Mouse (Mus musculus) MEL (cell line): ENCODE data around the gene Gm1043. TPM values are rescaled to one million over a fixed set of nuclear protein-coding genes. Genes with fewer than 3 reads are reported as not detected.

ENCODE experiments used
- DNase-seq: peaks from one replicate; pipeline ENCODE4 v3.0.0; 2011; ENCODE audit warnings: low read depth, low spot score
- H3K27ac ChIP-seq: 2 replicates; pipeline ENCODE4 v1.5.1; 2012; ENCODE audit warnings: low read depth, mild to moderate bottlenecking, control low read depth, low read length, moderate library complexity; ENCODE audit not compliant: control insufficient read depth
- H3K27me3 ChIP-seq, 2 experiments: fragments of 150-350 bp in 1 of 2; sonication (generic) in 1 of 2; 2 replicates each; pipeline ENCODE4 v1.6.1; 2012; ENCODE audit warnings: low read length in 2 of 2, mild to moderate bottlenecking in 2 of 2, improper control_type of control experiment in 1 of 2, moderate library complexity in 1 of 2; ENCODE audit not compliant: insufficient read depth in 2 of 2, control insufficient read depth in 1 of 2
- H3K36me3 ChIP-seq, 2 experiments: 2 replicates each; pipeline ENCODE4 v1.6.1; 2012 to 2014; ENCODE audit warnings: low read length in 2 of 2, improper control_type of control experiment in 1 of 2, inconsistent platforms in 1 of 2, mild to moderate bottlenecking in 1 of 2; ENCODE audit not compliant: insufficient read depth in 2 of 2, control insufficient read depth in 1 of 2
- H3K4me1 ChIP-seq, 2 experiments: fragments of 150-350 bp in 1 of 2; sonication (generic) in 1 of 2; 2 replicates each; pipeline ENCODE4 v1.6.1; 2012; ENCODE audit warnings: low read length in 2 of 2, improper control_type of control experiment in 1 of 2, mild to moderate bottlenecking in 1 of 2; ENCODE audit not compliant: insufficient read depth in 2 of 2, control insufficient read depth in 1 of 2
- H3K4me3 ChIP-seq, 2 experiments: fragments of 150-350 bp in 1 of 2; sonication (generic) in 1 of 2; 2 replicates each; pipeline ENCODE4 v1.5.1; 2012; ENCODE audit warnings: low read depth in 2 of 2, low read length in 2 of 2, mild to moderate bottlenecking in 2 of 2, moderate library complexity in 2 of 2, control low read depth in 1 of 2, improper control_type of control experiment in 1 of 2; ENCODE audit not compliant: control insufficient read depth in 1 of 2, insufficient read depth in 1 of 2
- H3K79me2 ChIP-seq: 2 replicates; pipeline ENCODE4 v1.6.1; 2012; ENCODE audit warnings: mild to moderate bottlenecking, low read length, moderate library complexity; ENCODE audit not compliant: control insufficient read depth, poor library complexity, insufficient read depth
- H3K9ac ChIP-seq: 2 replicates; pipeline ENCODE4 v1.6.1; 2012; ENCODE audit warnings: low read depth, mild to moderate bottlenecking, control low read depth, low read length, moderate library complexity; ENCODE audit not compliant: control insufficient read depth, poor library complexity, severe bottlenecking
- H3K9me3 ChIP-seq: fragments of 150-350 bp; sonication (generic); replicated peaks from 2 replicates; pipeline ENCODE4 v1.6.1; 2012; ENCODE audit warnings: mild to moderate bottlenecking, low read length, improper control_type of control experiment, moderate library complexity; ENCODE audit not compliant: insufficient read depth
- BHLHE40 ChIP-seq: IDR thresholded peaks from 2 replicates; pipeline ENCODE4 v1.6.1; 2012; ENCODE audit warnings: low read depth, mild to moderate bottlenecking, inconsistent platforms, low read length, improper control_type of control experiment, borderline replicate concordance
- CTCF ChIP-seq, 3 experiments: IDR thresholded peaks in 2 of 3; conservative IDR thresholded peaks in 1 of 3; 2 replicates each; pipeline ENCODE4 v1.5.1; 2011 to 2012; ENCODE audit warnings: low read length in 3 of 3, low read depth in 2 of 3, mild to moderate bottlenecking in 2 of 3, improper control_type of control experiment in 1 of 3, inconsistent platforms in 1 of 3, mixed read lengths in 1 of 3, moderate library complexity in 1 of 3; ENCODE audit not compliant: control insufficient read depth in 1 of 3, insufficient read depth in 1 of 3, poor library complexity in 1 of 3, severe bottlenecking in 1 of 3
- ELF1 ChIP-seq: IDR thresholded peaks from 2 replicates; pipeline ENCODE4 v1.6.1; 2014; ENCODE audit warnings: low read depth, mild to moderate bottlenecking, inconsistent platforms, low read length, improper control_type of control experiment, moderate library complexity
- EP300 ChIP-seq, 2 experiments: IDR thresholded peaks; 2 replicates each; pipeline ENCODE4 v1.6.1; 2011; ENCODE audit warnings: improper control_type of control experiment in 2 of 2, low read length in 2 of 2, low read depth in 1 of 2, mild to moderate bottlenecking in 1 of 2
- GABPA ChIP-seq: IDR thresholded peaks from 2 replicates; pipeline ENCODE4 v1.6.1; 2012; ENCODE audit warnings: low read depth, mild to moderate bottlenecking, inconsistent platforms, low read length, improper control_type of control experiment, moderate library complexity
- GATA1 ChIP-seq: IDR thresholded peaks from 2 replicates; pipeline ENCODE4 v1.6.1; 2011; ENCODE audit warnings: low read depth, low read length, improper control_type of control experiment
- HCFC1 ChIP-seq: IDR thresholded peaks from 2 replicates; pipeline ENCODE4 v1.6.1; 2012; ENCODE audit warnings: low read depth, mild to moderate bottlenecking, inconsistent platforms, low read length, improper control_type of control experiment, moderate library complexity
- KAT2A ChIP-seq: conservative IDR thresholded peaks from 2 replicates; pipeline ENCODE4 v1.6.1; 2012; ENCODE audit warnings: low read depth, low read length, improper control_type of control experiment, inconsistent platforms
- MAZ ChIP-seq: IDR thresholded peaks from 2 replicates; pipeline ENCODE4 v1.6.1; 2012; ENCODE audit warnings: low read depth, mild to moderate bottlenecking, inconsistent platforms, low read length, improper control_type of control experiment
- MEF2A ChIP-seq: IDR thresholded peaks from 2 replicates; pipeline ENCODE4 v1.6.1; 2014; ENCODE audit warnings: low read depth, mild to moderate bottlenecking, inconsistent platforms, low read length, improper control_type of control experiment; ENCODE audit not compliant: poor library complexity, insufficient replicate concordance, severe bottlenecking; ENCODE audit errors: extremely low read depth
- MXI1 ChIP-seq: IDR thresholded peaks from 2 replicates; pipeline ENCODE4 v1.6.1; 2011; ENCODE audit warnings: mild to moderate bottlenecking, low read depth, low read length, improper control_type of control experiment
- MYB ChIP-seq: IDR thresholded peaks from 2 replicates; pipeline ENCODE4 v1.6.1; 2011; ENCODE audit warnings: mild to moderate bottlenecking, low read depth, low read length, improper control_type of control experiment
- MYC ChIP-seq: IDR thresholded peaks from 2 replicates; pipeline ENCODE4 v1.6.1; 2011; ENCODE audit warnings: low read depth, mild to moderate bottlenecking, low read length, improper control_type of control experiment, moderate library complexity
- NRF1 ChIP-seq: IDR thresholded peaks from 2 replicates; pipeline ENCODE4 v1.6.1; 2014; ENCODE audit warnings: low read depth, mild to moderate bottlenecking, inconsistent platforms, low read length, improper control_type of control experiment, moderate library complexity; ENCODE audit not compliant: poor library complexity, insufficient read depth, severe bottlenecking
- POLR2A ChIP-seq, 2 experiments: IDR thresholded peaks; 2 replicates each; pipeline ENCODE4 v1.6.1; 2011 to 2012; ENCODE audit warnings: low read length in 2 of 2, mild to moderate bottlenecking in 2 of 2, control low read depth in 1 of 2, improper control_type of control experiment in 1 of 2, low read depth in 1 of 2, moderate library complexity in 1 of 2; ENCODE audit not compliant: control insufficient read depth in 1 of 2, insufficient read depth in 1 of 2, poor library complexity in 1 of 2
- SIN3A ChIP-seq: IDR thresholded peaks from 2 replicates; pipeline ENCODE4 v1.6.1; 2012; ENCODE audit warnings: low read length, improper control_type of control experiment, inconsistent platforms
- TAL1 ChIP-seq: IDR thresholded peaks from 2 replicates; pipeline ENCODE4 v1.6.1; 2012; ENCODE audit warnings: mild to moderate bottlenecking, inconsistent platforms, low read length, moderate library complexity, mixed read lengths
- UBTF ChIP-seq: IDR thresholded peaks from 2 replicates; pipeline ENCODE4 v1.6.1; 2012; ENCODE audit warnings: low read depth, mild to moderate bottlenecking, inconsistent platforms, low read length, improper control_type of control experiment, moderate library complexity, borderline replicate concordance; ENCODE audit not compliant: insufficient read depth
- USF1 ChIP-seq: IDR thresholded peaks from 2 replicates; pipeline ENCODE4 v1.6.1; 2014; ENCODE audit warnings: low read depth, mild to moderate bottlenecking, inconsistent platforms, low read length, improper control_type of control experiment, moderate library complexity
- ZC3H11A ChIP-seq: IDR thresholded peaks from 2 replicates; pipeline ENCODE4 v1.6.1; 2012; ENCODE audit warnings: low read depth, mild to moderate bottlenecking, inconsistent platforms, low read length, improper control_type of control experiment
- ZKSCAN1 ChIP-seq: IDR thresholded peaks from 2 replicates; pipeline ENCODE4 v1.6.1; 2012; ENCODE audit warnings: low read depth, mild to moderate bottlenecking, inconsistent platforms, low read length, improper control_type of control experiment, moderate library complexity
- ZNF384 ChIP-seq: IDR thresholded peaks from 2 replicates; pipeline ENCODE4 v1.6.1; 2012; ENCODE audit warnings: low read depth, mild to moderate bottlenecking, inconsistent platforms, low read length, improper control_type of control experiment
- polyA plus RNA-seq, 2 experiments: library from polyadenylated mRNA; stranded (reverse) in 1 of 2; unstranded in 1 of 2; fragments of >175 nt in 1 of 2; fragments of >200 nt in 1 of 2; gene quantifications; 2 replicates each; pipeline versions ENCODE4 v1.2.1 to v1.2.4; 2012; ENCODE audit warnings: low replicate concordance in 2 of 2, low read depth in 1 of 2; ENCODE audit not compliant: insufficient read length in 2 of 2, insufficient read depth in 1 of 2, missing spikeins in 1 of 2
- total RNA-seq: library from RNA; depleted of rRNA; stranded (reverse); fragments of 300-350 nt; gene quantifications from 2 replicates; pipeline ENCODE4 v1.2.3, GENCODE M21; 2012

Gene Gm1043
- total and polyA plus RNA-seq, 3 experiments, result not detected

DNA sequence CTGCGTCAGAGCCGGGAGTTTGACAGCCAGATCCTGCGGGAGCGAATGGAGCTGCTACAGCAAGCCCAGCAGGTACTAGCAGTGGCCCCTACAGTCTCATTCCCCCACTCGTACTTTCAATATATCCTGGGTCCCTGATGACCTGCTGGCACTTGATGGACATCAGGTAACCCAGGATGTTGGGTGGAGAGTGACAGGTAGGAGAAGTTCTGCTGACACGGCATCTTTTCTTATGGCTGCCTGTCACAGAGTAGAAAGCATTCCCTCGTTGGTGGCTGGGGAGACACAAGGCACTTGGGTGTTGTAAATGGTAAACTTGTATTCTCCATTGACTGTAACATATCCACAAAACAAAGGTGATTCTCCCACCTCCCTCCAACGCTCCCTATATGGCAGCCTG is 56.6 kb downstream of the Gm1043 start:
- no peak for DNase-seq
- no peaks in the 10 kb centered on the region for H3K36me3 ChIP-seq
- no peak overlapping the region for H3K27ac ChIP-seq
- H3K9me3 ChIP-seq, result no peaks in the 10 kb centered on the region; the same call in 1 of the 2 replicates
- H3K79me2 ChIP-seq, result no peaks in the 10 kb centered on the region
- no peak for TF ChIP-seq MYC
- TF ChIP-seq SIN3A, result no peak
- TF ChIP-seq BHLHE40, result no peak
- no peak for TF ChIP-seq USF1
- TF ChIP-seq UBTF, result no peak
- TF ChIP-seq MYB, result no peak
- no peak for TF ChIP-seq CTCF (IDR thresholded peaks at IDR 0.05 in 2 of 3, conservative IDR thresholded peaks at IDR 0.05 in 1 of 3; ENCODE audit: control insufficient read depth in 1 of 3, insufficient read depth in 1 of 3, low read depth in 2 of 3, low read length in 3 of 3, poor library complexity in 1 of 3, severe bottlenecking in 1 of 3)
- no peak for TF ChIP-seq NRF1
- TF ChIP-seq, all 39 proteins: peak for 0
- H3K27me3 ChIP-seq, result no peaks in the 10 kb centered on the region
- H3K4me3 ChIP-seq, result no peak overlapping the region
- H3K4me1 ChIP-seq, result no peaks in the 10 kb centered on the region
- H3K9ac ChIP-seq, result no peak overlapping the region

DNA sequence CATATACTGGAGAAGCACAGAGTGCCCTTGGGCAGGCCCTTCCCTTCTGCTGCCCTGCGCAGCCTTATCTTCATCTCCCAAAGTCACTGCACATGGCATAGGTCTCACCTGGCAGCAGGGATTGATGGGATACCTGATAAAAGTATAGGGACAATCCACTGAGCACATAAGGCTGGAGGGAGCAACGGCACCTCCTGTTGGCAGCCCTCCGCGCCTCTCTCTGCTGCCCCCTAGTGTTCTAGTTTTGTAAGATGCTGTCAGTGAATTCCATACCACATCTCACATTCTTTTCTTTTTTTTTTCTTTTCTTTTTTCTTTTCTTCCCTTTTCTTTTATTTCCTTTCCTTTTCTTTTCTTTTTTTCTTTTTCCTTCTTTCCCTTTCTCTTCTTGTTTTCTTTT is 62.4 kb downstream of the Gm1043 start:
- no peak overlapping the region for H3K27ac ChIP-seq
- H3K36me3 ChIP-seq, result no peaks in the 10 kb centered on the region
- no peaks in the 10 kb centered on the region for H3K27me3 ChIP-seq
- no peaks in the 10 kb centered on the region for H3K4me1 ChIP-seq
- H3K9ac ChIP-seq, result no peak overlapping the region
- no peak overlapping the region for H3K4me3 ChIP-seq
- TF ChIP-seq EP300 (IDR thresholded peaks at IDR 0.05; ENCODE audit: low read depth in 1 of 2, low read length in 2 of 2) (no peak), MXI1 (no peak), CTCF (IDR thresholded peaks at IDR 0.05 in 2 of 3, conservative IDR thresholded peaks at IDR 0.05 in 1 of 3; ENCODE audit: control insufficient read depth in 1 of 3, insufficient read depth in 1 of 3, low read depth in 2 of 3, low read length in 3 of 3, poor library complexity in 1 of 3, severe bottlenecking in 1 of 3) (peak; percentile 47 to 61 (median 59))
- no peaks in the 10 kb centered on the region for H3K9me3 ChIP-seq
- H3K79me2 ChIP-seq, result no peaks in the 10 kb centered on the region
- DNase-seq, result peak; percentile 6

DNA sequence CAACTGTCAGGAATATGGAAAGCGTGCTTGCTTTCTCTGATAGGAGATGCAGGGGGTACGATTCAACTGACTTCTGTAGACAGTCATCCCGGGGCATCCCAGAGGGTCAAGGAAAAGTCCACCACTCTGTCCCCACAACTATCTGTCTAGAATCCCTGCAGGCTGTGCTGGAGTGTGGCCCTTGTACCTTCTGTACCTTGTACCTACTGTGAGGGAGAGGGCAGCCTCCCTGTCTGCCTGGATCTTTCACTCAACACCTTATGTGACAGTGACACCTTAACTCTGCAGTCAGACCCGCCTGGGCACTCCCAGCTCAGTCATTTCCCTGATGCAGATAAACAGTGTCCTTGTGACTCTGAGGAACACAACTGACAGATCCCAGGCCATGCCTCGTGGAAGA is 65.5 kb downstream of the Gm1043 start:
- Histone ChIP-seq H3K79me2 (no peaks in the 10 kb centered on the region), H3K4me3 (no peak overlapping the region), H3K27ac (no peak overlapping the region), H3K36me3 (no peaks in the 10 kb centered on the region), H3K9ac (no peak overlapping the region), H3K9me3 (no peaks in the 10 kb centered on the region; the same call in 1 of the 2 replicates), H3K4me1 (no peaks in the 10 kb centered on the region), H3K27me3 (no peaks in the 10 kb centered on the region)
- TF ChIP-seq BHLHE40, result no peak
- no peak for TF ChIP-seq MAZ
- no peak for TF ChIP-seq CTCF (IDR thresholded peaks at IDR 0.05 in 2 of 3, conservative IDR thresholded peaks at IDR 0.05 in 1 of 3; ENCODE audit: control insufficient read depth in 1 of 3, insufficient read depth in 1 of 3, low read depth in 2 of 3, low read length in 3 of 3, poor library complexity in 1 of 3, severe bottlenecking in 1 of 3)
- TF ChIP-seq HCFC1, result no peak
- no peak for TF ChIP-seq MXI1
- no peak for TF ChIP-seq POLR2A (IDR thresholded peaks at IDR 0.05; ENCODE audit: control insufficient read depth in 1 of 2, insufficient read depth in 1 of 2, low read depth in 1 of 2, low read length in 2 of 2, poor library complexity in 1 of 2)
- TF ChIP-seq ELF1, result no peak
- no peak for TF ChIP-seq KAT2A
- TF ChIP-seq GATA1, result no peak
- TF ChIP-seq ZKSCAN1, result no peak
- TF ChIP-seq ZC3H11A, result no peak
- TF ChIP-seq ZNF384, result no peak
- no peak for TF ChIP-seq MEF2A
- no peak for TF ChIP-seq TAL1
- no peak for TF ChIP-seq GABPA
- no peak for DNase-seq
